Mouse (Mus musculus): ENCODE data around the gene Sipa1l1. TPM values are rescaled to one million over a fixed set of nuclear protein-coding genes. Genes with fewer than 3 reads are reported as not detected.
"Not testable (repeated sequence)": the region's sequence is repeated elsewhere in the genome, so short reads cannot be mapped to it uniquely, and the experiment has no call there.

Sipa1l1 gene
- polyA plus RNA-seq, 1 experiment from 2014 or later, result 14.5 TPM

- not testable (repeated sequence) for H3K4me3 ChIP-seq (replicated peaks; ENCODE audit: low read depth, low read length); H3K36me3 ChIP-seq (ENCODE audit: control insufficient read depth, insufficient read depth, low read length); H3K27me3 ChIP-seq (ENCODE audit: control insufficient read depth, insufficient read depth, low read length); H3K9me3 ChIP-seq (ENCODE audit: control insufficient read depth, low read length); DNase-seq; H3K4me1 ChIP-seq (ENCODE audit: control insufficient read depth, insufficient read depth, low read length); H3K27ac ChIP-seq (replicated peaks; ENCODE audit: low read depth, low read length); ATAC-seq (ENCODE audit: low FRiP score, low TSS enrichment); H3K9ac ChIP-seq (replicated peaks; ENCODE audit: low read length); H3K4me2 ChIP-seq (ENCODE audit: low read length)
- 44% methylated on average over 1 of the region's 1 CpGs for WGBS
Observed at GRCm38 (mm10) chr12:82493260-82493659, 324.1 kb downstream of the Sipa1l1 start.

GRCm38 (mm10) chr12:82495936-82496335 is 326.8 kb downstream of the Sipa1l1 start:
- no peak overlapping the region for H3K27ac ChIP-seq (replicated peaks; ENCODE audit: low read depth, low read length)
- H3K4me2 ChIP-seq (ENCODE audit: low read length), result no peak overlapping the region
- ATAC-seq (ENCODE audit: low FRiP score, low TSS enrichment) (no peak), DNase-seq (no peak)
- no peaks in the 10 kb centered on the region for H3K36me3 ChIP-seq (ENCODE audit: control insufficient read depth, insufficient read depth, low read length)
- no peak overlapping the region for H3K9ac ChIP-seq (replicated peaks; ENCODE audit: low read length)
- H3K9me3 ChIP-seq (ENCODE audit: control insufficient read depth, low read length), result no peaks in the 10 kb centered on the region
- no peak overlapping the region for H3K4me3 ChIP-seq (replicated peaks; ENCODE audit: low read depth, low read length)
- no peaks in the 10 kb centered on the region for H3K4me1 ChIP-seq (ENCODE audit: control insufficient read depth, insufficient read depth, low read length)
- H3K27me3 ChIP-seq (ENCODE audit: control insufficient read depth, insufficient read depth, low read length), result no peaks in the 10 kb centered on the region
- WGBS, result 82% methylated on average over 4 of the region's 4 CpGs

- Histone ChIP-seq H3K27me3 (ENCODE audit: control insufficient read depth, insufficient read depth, low read length) (no peaks in the 10 kb centered on the region), H3K36me3 (ENCODE audit: control insufficient read depth, insufficient read depth, low read length) (no peaks in the 10 kb centered on the region), H3K9me3 (ENCODE audit: control insufficient read depth, low read length) (no peaks in the 10 kb centered on the region), H3K4me1 (ENCODE audit: control insufficient read depth, insufficient read depth, low read length) (no peaks in the 10 kb centered on the region), H3K9ac (replicated peaks; ENCODE audit: low read length) (peak overlapping the region; percentile 51), H3K4me2 (ENCODE audit: low read length) (peak overlapping the region; percentile 62), H3K4me3 (replicated peaks; ENCODE audit: low read depth, low read length) (peak overlapping the region; percentile 31), H3K27ac (replicated peaks; ENCODE audit: low read depth, low read length) (no peak overlapping the region)
- peak; percentile 90 for DNase-seq
- WGBS, result 19% methylated on average over 11 of the region's 11 CpGs
- peak; percentile 71 for ATAC-seq (ENCODE audit: low FRiP score, low TSS enrichment)
Observed at GRCm38 (mm10) chr12:82497866-82498631, 328.9 kb downstream of the Sipa1l1 start.

GRCm38 (mm10) chr12:82498701-82499100 is 329.6 kb downstream of the Sipa1l1 start:
- no peak overlapping the region for H3K27ac ChIP-seq (replicated peaks; ENCODE audit: low read depth, low read length)
- no peaks in the 10 kb centered on the region for H3K9me3 ChIP-seq (ENCODE audit: control insufficient read depth, low read length)
- ATAC-seq (ENCODE audit: low FRiP score, low TSS enrichment) (no peak), DNase-seq (no peak)
- H3K36me3 ChIP-seq (ENCODE audit: control insufficient read depth, insufficient read depth, low read length), result no peaks in the 10 kb centered on the region
- WGBS, result 77% methylated on average over 4 of the region's 4 CpGs
- H3K4me2 ChIP-seq (ENCODE audit: low read length), result peak overlapping the region; percentile 62; the same call in 1 of the 2 replicates
- H3K4me1 ChIP-seq (ENCODE audit: control insufficient read depth, insufficient read depth, low read length), result no peaks in the 10 kb centered on the region
- no peak overlapping the region for H3K9ac ChIP-seq (replicated peaks; ENCODE audit: low read length)
- H3K27me3 ChIP-seq (ENCODE audit: control insufficient read depth, insufficient read depth, low read length), result no peaks in the 10 kb centered on the region
- peak overlapping the region; percentile 31; the same call in 1 of the 2 replicates for H3K4me3 ChIP-seq (replicated peaks; ENCODE audit: low read depth, low read length)

GRCm38 (mm10) chr12:82499731-82500130 is 330.6 kb downstream of the Sipa1l1 start:
- Histone ChIP-seq H3K4me2 (ENCODE audit: low read length) (no peak overlapping the region), H3K27me3 (ENCODE audit: control insufficient read depth, insufficient read depth, low read length) (no peaks in the 10 kb centered on the region), H3K4me1 (ENCODE audit: control insufficient read depth, insufficient read depth, low read length) (no peaks in the 10 kb centered on the region), H3K4me3 (replicated peaks; ENCODE audit: low read depth, low read length) (no peak overlapping the region), H3K36me3 (ENCODE audit: control insufficient read depth, insufficient read depth, low read length) (no peaks in the 10 kb centered on the region), H3K9me3 (ENCODE audit: control insufficient read depth, low read length) (no peaks in the 10 kb centered on the region), H3K9ac (replicated peaks; ENCODE audit: low read length) (no peak overlapping the region), H3K27ac (replicated peaks; ENCODE audit: low read depth, low read length) (no peak overlapping the region)
- DNase-seq, result no peak
- no peak for ATAC-seq (ENCODE audit: low FRiP score, low TSS enrichment)
- 91% methylated on average over 5 of the region's 5 CpGs for WGBS
